Mouse (Mus musculus): ENCODE results near the gene Gdf9.
"Not testable (repeated sequence)": the region's sequence is repeated elsewhere in the genome, so short reads cannot be mapped to it uniquely, and the experiment has no call there.

Gene Gdf9

DNA sequence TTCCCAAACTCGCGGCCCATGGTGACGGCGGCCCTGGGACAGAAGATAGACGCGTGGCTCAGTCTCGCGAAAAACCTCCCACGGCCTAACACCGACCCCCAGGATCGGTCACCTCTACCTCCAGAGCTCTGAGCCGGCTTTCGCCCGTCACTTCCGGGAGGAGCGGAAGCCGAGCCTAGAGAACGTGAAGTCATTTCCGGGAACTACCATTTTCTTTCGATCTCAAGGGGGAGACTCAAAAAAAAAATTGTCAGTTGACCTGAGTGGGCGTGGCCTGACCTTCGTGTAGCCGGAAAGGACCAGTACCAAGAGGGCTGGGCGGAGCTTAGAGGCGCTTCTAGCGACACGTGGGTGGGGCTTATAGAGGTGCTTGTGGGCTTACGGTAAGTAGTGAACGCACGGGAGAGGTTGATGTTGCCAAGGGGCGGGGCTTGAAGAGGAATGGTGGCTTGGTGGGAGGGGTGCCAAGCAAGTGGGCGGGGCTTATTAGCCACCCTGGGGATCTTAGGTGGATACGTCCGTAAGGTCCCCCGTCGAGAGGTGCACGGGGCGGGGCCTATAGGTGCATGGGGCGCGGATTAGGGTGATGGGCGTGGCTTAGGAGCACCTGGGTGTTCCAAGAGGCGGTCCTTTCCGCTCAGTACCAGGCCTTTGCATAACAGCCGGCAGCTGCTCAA lies at the start of gene Gdf9, which contains the start of gene Uqcrq:
Gene Gdf9, plus strand, starts transcription at position 354 of the 677 bp plus-strand sequence.
Gene Uqcrq, minus strand, starts transcription at position 162 of the 677 bp plus-strand sequence.
- DNase-seq = peak; percentile 100

DNA sequence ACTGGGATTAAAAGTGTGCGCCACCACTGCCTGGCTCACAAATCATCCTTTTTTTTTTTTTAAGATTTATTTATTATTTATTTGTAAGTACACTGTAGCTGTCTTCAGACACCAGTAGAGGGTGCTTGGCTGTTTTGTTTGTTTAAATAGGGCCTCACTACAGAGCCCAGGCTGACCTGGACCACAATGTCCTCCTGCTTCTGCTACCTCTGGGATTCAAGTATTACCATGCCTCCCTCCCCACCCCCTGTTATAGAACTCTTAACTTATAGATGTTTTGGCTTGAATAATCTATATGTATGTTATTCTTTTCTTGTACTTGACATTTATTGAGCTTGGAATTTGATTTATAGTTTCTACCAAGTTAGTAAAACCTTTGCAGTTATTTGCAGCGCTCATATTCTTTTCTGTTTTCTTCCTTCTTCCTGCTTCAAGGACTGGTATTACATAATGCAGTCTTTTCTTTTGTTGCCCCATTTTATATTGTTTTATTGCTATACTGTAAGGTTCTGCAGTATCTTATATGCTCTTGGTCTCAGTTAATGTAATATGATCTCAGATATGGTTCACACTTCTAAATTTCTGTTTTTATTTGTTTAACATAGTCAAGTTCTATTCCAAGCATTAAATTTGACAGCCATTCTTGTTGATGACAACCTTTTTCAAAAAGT lies 46.9 kb upstream of the Gdf9 start:
- DNase-seq = no peak

DNA sequence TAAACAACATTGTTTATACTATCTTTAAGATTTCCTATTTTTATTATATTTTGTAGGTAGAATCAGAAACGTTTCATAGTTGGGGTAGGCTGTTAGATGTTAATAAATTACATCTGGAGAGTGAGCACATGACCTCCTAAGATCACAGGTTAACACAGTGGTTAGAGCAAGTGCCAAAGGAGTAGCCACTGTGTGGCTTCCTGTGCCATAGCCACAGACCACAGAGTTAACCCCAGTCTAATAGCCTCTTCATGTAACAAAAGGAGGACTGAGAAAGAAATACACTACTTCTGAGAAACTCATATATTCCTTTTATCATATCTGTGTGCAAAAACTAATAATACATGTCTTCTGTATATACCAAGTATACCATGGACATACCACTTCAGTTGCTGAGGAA lies 37.0 kb upstream of the Gdf9 start:
- DNase-seq = no peak

DNA sequence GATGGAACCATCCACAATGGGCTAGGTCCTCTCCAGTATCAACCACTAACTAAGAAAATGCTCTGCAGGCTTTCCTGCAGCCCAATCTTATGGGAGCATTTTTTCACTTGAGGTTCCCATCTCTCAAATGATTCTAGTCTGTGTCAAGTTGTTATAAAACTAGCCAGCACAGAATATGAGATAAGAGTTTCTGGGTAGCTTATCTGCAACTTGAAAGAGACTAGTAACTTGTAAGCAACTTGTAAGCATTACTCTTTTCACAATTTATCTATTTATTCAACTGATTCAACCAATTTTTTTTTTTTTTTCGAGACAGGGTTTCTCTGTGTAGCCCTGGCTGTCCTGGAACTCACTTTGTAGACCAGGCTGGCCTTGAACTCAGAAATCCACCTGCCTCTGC lies 27.2 kb upstream of the Gdf9 start:
- no peak for DNase-seq

DNA sequence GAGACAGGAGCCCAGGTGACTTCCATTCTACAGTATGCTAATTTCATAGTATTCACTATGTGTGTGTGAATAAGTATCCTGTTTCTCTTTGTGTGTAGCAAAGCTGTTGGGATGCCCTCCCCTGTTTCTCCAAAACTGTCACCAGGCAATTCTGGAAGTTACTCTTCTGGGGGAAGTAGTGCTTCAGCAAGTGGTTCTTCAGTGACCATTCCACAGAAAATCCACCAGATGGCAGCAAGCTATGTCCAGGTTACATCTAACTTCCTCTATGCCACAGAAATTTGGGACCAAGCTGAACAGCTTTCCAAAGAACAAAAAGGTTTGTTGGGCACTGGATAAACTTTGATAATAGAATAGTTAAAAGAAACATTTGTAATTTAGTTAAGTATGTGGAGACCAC lies 19.1 kb upstream of the Gdf9 start:
- no peak for DNase-seq

DNA sequence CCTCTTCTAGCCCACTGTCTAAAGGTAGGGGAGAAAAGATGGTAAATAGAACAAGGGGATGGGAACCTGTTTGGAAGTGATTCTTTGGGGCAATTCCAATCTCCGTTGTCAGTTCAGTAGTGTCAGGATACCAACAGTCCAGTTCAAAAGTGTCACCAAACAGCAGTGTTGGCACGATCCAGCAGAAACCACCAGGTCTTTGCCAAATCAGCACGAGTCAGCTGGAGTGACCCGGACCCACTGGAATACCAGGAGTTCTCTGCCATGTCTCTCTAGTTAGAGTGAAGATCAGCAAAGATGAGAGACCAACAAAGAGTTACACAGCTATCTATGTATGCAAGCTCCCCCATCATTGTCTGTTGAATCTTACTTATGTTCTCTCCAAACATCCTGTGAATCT lies 17.0 kb upstream of the Gdf9 start:
- no peak for DNase-seq

DNA sequence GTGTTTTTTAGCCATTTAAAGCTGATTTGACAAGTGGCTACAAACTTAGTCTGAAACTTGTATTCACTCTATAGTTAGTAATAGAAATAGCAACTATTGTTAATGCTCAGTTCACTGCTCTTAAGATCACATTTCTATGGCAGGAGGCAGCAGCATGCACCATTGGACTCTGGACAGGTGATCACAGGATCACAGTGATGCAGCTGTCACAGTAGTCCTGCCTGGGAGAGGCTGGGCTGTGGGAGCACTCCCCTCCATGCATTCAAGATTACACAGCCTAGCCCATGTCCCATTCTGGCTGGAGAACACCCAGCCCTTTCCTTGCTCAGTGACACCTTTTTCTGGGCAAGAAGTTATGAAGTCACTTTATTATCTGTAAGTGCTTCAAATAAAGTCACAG lies 12.8 kb upstream of the Gdf9 start:
- no peak for DNase-seq

DNA sequence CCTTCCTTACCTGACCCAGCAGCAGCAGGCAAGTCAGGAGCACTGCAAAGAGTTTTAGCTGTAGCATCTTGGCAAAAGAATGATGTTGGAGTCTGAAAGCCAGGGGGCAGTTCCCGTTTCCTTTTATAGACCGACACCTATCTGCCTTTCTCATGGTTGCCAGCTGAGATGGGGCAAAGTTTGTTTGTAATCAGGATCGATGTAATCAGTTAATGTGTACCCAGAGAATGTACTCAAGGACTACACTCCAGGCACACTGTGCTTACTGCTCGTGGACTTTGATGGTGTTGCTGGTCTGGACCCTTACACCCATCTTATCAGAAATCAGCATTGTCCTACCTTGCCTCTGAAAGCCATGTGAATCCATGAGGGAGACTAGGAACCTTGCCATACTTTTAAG lies 7.8 kb upstream of the Gdf9 start, which contains the start of gene Leap2:
Gene Leap2, minus strand, starts transcription at position 135 of the 400 bp plus-strand sequence.
- DNase-seq = peak; percentile 27

DNA sequence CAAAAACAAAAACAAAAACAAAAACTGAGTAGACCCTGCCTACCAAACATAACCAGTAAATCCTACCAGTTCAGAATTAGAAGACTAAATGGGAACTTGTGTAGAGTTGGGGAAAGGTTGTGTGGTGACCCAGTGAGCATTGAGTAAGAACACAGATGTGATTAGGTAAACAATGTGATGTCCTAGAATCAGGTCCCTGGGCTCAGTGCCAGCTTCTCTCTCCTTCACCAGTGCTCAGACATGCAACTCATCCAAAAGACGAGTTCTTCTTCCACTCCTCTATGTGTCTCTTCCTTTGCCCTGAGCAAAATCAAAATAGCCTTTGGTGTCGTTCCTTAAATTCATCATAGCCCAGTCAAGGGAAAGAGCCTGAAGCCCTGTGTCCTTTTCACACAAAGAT lies 6.0 kb upstream of the Gdf9 start:
- DNase-seq = no peak

DNA sequence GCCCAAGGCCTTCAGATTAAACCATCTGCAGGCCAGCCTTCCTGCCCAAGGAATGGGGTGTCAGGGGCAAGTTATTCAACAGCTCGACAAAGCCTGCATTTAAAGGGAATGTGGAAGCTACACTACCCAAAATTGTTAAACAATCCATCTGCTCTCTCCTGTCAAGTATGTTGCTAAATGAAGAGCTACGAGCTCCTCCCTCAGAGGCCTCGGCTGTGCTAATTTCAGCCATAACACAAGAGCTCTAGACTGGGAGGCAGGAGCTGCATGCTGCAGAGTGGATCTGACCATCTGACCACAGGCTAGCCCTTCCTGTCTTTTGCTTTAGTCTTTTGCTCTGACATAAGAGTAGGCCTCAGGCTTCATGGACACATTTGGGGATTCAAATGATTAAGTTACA lies 5.6 kb upstream of the Gdf9 start:
- DNase-seq = no peak

DNA sequence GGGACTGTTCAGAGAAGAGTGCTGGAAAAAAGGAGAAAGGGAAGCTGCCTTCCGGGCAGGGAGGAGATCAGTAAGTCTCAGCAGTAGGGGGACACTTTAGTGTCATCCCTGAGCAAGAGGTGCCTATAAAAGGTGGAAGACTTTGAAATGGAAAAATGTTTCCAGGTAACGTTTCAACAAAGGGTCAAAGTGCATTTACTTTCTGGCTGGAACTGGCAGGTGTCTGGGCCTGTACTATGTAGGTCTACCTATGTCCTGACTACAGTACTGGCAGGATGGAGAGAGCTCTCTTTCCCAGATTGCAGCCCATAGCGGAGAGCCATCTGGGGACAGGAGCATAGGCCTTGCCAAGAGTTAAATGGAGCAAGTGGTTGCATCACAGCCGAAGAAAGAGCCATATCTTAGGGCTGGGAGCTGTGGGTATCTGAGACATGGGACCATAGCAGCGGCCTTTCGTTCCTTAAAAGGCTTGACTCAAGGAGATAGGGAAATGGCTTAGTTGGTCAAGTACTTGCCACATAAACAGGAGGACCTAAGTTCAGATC lies 5.0 kb upstream of the Gdf9 start:
- no peak for DNase-seq

DNA sequence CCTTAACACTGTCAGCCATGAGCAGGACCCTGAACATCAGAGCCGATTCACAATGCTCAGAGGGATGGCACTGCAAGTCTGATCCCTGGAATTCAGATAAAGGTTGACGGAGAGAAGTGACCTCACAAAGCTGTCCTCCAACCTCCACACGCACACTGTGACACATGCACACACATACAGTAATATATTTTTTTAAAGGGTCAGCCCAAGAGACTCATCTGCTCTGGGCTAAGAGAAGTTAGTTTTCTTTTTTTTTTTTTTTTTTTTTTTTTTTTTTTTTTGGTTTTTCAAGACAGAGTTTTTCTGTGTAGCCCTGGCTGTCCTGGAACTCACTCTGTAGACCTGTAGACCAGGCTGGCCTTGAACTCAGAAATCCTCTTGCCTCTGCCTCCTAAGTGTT lies 3.9 kb upstream of the Gdf9 start:
- DNase-seq = not testable (repeated sequence)

DNA sequence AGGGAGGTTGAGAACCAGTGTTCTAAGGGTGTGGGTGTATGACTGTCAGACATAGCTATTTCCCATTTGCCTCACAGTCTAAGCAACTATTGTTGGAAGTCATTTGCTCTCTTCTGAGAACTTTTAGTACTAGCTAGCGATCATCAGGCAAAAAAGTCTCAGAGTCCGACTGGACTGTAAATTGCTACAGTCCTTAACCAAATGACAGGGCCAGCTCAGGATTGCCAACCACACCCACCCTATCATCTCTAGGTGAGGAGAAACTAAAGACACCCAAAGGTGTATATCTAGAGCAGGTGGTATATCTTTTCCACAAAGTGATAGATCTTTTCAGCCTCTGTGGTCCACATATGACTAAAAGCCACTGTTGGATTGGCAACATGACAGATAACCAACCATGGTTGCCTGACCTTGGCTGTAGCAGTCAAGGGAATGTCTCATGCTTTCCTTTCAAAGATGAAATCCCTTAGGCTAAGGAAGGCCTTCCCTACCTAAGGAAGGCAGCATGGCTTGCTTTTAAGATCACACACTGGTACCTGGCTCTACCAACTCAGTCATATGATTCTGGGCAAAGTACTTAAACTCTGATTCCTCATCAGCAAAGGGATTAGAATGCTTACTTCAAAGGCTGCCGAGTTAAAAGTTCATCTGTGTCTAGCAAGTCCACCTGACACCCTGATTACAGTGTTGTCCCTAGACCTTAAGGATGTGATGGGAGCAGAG lies 2.7 kb upstream of the Gdf9 start:
- no peak for DNase-seq

DNA sequence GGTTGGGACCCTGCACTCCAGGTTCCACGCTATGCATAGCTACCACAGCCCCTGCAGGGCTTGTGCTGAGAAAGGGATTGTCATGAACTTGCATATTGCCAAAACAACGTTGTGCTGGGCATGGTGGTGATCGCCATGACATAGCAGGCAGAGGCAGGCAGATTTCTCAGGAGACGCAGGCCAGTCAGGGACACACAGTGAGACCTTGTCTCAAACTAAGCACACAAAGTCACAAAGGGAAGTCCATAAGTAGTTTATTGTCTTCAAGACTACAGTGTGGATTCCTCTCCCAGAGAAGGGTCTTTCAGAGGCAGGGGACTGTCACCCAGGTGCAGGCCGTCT lies 2.1 kb upstream of the Gdf9 start:
- no peak for DNase-seq

DNA sequence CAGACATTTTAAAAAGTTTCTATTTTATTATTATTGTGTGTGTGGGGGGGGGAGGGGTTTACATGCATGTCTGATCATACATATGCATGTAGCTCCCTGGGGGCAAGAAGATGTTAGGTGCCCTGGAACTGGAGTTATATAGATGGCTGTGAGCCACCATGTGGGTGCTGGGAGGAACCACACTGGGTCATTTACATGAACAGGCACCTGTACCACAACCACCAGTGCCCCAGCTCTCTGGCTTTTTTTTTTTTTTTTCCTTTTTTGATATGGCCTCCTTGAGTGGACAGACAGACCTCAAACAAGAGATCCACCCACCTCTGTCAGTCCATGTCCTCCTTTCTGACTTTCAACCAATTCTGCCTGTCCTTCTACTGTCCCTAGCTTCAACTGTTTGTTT lies 1.6 kb upstream of the Gdf9 start:
- no peak for DNase-seq

DNA sequence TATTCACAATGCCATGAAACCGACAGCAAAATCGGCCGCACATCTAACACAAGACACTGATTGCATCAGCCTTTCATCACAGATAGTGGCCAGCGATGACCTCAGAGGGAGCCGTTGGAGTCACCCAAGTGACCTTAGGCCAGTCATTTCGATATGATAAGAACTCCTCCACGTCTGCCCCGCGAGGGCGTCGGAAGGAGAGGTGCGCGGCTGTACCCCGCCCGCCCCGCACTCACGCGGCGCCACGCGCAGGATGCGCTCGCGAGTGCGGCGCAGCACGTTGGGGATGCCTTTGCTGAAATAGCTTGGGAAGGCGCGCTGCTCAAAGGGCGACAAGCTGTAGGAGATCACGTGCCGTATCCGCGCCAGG lies 538 bp upstream of the Gdf9 start:
- no peak for DNase-seq

DNA sequence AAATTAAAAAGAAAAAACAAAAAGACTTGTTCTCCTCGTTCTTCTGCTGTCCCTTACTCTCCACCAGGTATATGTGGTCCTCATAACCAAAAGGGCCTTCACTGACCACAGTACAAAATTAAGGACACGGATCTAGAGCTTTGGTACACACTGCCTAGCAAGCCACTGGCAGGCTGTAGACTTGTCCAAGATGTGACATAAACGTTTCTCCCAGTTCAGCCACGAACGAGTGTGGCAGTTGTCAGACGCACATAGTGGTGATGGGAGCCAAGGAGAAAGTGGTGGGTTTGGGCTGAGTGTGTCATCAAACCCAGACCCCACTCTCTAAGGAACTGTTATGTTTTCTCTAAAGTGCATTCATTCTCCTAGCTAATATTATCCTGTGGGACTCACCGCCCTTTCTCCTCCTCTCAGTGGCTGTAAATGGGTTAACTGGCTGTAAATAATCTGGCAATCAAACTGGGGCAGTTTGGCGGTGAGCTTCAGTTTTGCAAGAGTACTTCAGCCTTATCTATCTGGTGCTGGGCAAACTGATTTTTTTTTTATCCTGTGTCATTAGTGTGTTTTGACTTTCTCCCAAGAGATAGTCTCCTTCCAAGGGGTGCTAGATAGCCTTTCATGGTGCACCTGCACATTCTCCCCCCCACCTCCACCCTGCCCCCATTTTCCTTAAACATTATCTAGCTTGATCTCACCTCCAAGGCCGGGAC lies 679 bp downstream of the Gdf9 start:
- no peak for DNase-seq

DNA sequence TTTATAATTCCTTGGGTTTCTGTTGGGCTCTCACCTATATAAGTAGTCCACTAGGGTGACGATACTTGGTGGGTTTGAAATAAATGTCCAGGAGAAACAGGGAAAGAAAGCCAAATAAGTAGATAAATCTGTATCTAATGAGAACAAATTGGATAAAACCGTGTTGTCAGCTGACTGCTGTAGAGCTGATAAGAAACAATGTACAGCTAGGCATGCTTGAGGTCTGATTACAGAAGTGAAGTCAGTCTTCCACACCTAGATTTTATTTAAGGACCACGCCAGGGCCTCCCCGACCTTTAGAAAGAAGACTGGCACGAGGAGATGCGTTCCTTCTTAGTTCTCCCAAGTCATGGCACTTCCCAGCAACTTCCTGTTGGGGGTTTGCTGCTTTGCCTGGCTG lies 2.2 kb downstream of the Gdf9 start:
- DNase-seq = no peak

DNA sequence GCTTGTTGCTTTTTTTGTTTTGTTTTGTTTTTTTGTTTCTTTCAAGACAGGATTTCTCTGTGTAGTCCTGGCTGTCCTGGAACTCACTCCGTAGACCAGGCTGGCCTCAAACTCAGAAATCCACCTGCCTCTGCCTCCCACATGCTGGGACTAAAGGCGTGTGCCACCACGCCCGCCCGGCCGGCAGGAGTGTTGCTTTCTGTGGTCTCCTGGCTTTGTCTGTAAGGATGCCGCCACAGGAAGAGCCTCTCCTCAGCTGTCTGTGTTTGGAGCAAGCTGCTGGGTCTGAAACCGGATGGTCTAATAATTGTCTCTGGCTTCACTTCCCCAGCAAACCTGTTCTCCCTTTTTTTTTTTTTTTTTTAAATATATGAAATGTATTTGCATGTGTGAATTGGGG lies 4.7 kb downstream of the Gdf9 start:
- no peak for DNase-seq

DNA sequence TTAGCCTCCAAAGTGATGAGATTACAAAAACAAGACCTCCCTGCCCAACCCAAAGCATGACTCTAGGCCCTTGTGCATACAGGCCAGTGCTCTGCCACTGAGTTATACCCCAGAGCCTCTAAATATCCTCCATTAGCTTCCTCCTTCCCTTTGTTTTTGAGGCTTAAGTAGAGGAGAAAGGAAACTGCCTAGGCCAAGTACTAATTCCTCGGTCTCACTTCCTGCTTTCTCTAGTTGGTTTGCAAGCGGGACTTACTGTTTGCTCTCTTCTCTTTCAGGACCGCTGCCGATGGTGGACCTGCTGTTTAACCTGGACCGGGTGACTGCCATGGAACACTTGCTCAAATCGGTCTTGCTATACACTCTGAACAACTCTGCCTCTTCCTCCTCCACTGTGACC lies 5.5 kb downstream of the Gdf9 start:
- no peak for DNase-seq

DNA sequence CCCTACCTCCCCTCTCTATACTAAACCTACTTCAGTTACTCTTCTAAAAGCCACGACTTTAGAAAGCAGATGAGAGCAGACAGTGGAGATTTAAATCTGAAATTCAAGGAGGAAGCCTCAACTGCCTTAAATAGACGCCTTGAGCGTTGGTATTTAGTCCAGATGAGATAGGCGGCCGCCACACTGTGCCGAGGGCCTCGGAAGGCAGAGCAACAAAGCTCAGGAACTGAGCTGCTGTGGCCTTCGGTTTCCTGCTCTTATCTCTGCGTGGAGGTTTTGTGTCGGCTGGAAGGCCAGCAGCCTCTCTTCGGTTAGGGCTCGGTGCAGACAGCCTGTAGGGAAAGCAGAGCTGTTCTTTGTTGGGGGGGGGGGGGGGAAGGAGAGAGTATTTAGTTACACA lies 11.1 kb downstream of the Gdf9 start:
- DNase-seq = no peak

DNA sequence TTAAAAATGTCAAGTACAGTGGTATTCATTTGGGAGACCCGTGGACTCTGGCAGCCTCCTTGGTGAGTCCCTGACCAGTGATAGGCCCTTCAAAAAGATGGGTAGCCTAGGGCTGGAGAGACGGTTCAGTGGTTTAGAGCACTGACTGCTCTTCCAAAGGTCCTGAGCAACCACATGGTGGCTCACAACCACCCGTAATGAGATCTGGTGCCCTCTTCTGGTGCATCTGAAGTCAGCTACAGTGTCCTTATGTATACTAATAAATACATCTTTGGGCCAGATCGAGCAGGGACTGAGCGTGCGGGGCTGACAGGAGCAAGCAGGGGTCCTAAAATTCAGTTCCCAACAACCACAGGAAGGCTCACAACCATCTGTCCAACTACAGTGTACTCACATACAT lies 13.0 kb downstream of the Gdf9 start:
- DNase-seq = peak; percentile 42

DNA sequence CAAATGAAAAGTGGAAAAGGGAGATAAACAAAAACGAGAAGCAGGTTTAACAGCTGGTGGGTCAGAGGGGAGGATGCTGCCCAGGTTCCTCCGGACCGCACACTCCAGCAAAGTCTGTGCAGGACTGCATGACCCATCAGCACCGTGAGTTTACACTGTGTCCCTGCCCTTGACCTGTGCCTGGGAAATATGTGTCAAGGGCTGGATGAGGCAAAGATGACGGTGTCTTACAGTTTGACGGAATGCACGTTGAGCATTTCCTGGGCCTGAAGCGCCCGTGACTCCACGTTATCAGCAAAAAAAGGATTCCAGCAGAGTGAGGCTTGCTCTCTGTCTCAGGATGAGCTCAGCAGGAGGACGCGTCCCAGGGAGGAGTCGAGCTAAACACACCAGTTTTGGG lies 14.7 kb downstream of the Gdf9 start:
- DNase-seq = no peak
